Mouse (Mus musculus): Measurements from ENCODE around the gene Cx3cr1.

- TF ChIP-seq CTCF (IDR thresholded peaks at IDR 0.05; ENCODE audit: control insufficient read depth, insufficient read depth, insufficient read length) = no peak
- TF ChIP-seq USF1 (IDR thresholded peaks at IDR 0.05; ENCODE audit: low read depth) = no peak
- TF ChIP-seq FOSL1 (IDR thresholded peaks at IDR 0.05; ENCODE audit: insufficient read depth, low read length, poor library complexity, severe bottlenecking) = no peak
- TF ChIP-seq CEBPB (IDR thresholded peaks at IDR 0.05; ENCODE audit: low read depth) = no peak
Observed at GRCm38 (mm10) chr9:119923462-119923861, 146.2 kb downstream of the Cx3cr1 start.
